Mouse (Mus musculus) limb, embryonic 15.5 days (tissue): ENCODE results near the gene Polr2c. TPM values are rescaled to one million over a fixed set of nuclear protein-coding genes. Genes with fewer than 3 reads are reported as not detected.

Source experiments
- ATAC-seq: fragments of 200-750 bp; cut with Nextera tagmentation; 2 replicates; pipeline ENCODE4 v1.8.0; 2017; ENCODE audit warnings: low read depth, moderate TSS enrichment; ENCODE audit not compliant: insufficient number of reproducible peaks, low FRiP score, low TSS enrichment
- H3K27ac ChIP-seq: fragments of 300-500 bp; sonication (generic); 2 replicates; pipeline ENCODE4 v1.5.1; 2015; ENCODE audit warnings: moderate library complexity, mild to moderate bottlenecking, inconsistent platforms
- H3K27me3 ChIP-seq: fragments of 300-500 bp; sonication (generic); 2 replicates; pipeline ENCODE4 v1.6.1; 2015; ENCODE audit warnings: inconsistent platforms
- H3K36me3 ChIP-seq: fragments of 300-500 bp; sonication (generic); 2 replicates; pipeline ENCODE4 v1.6.1; 2015; ENCODE audit warnings: inconsistent platforms
- H3K4me1 ChIP-seq: fragments of 300-500 bp; sonication (generic); 2 replicates; pipeline ENCODE4 v1.6.1; 2015; ENCODE audit warnings: inconsistent platforms
- H3K4me2 ChIP-seq: fragments of 300-500 bp; sonication (generic); 2 replicates; pipeline ENCODE4 v1.6.1; 2015; ENCODE audit warnings: mild to moderate bottlenecking, inconsistent platforms
- H3K4me3 ChIP-seq: fragments of 300-500 bp; sonication (generic); 2 replicates; pipeline ENCODE4 v1.5.1; 2015; ENCODE audit warnings: mild to moderate bottlenecking, inconsistent platforms
- H3K9ac ChIP-seq: fragments of 300-500 bp; sonication (generic); 2 replicates; pipeline ENCODE4 v1.6.1; 2015; ENCODE audit warnings: inconsistent platforms
- H3K9me3 ChIP-seq: fragments of 300-500 bp; sonication (generic); 2 replicates; pipeline ENCODE4 v1.6.1; 2016; ENCODE audit warnings: inconsistent platforms
- WGBS: fragments of 180-500 bp; shearing (Covaris S2); methylation state at CpG from one replicate; pipeline ENCODE4 v1.1.7; 2015; 5-methylcytosine and 5-hydroxymethylcytosine counted together
- polyA plus RNA-seq: library from polyadenylated mRNA; unstranded; fragments of >200 nt; fragmentation: Nextera tagmentation; extraction: Ambion mirVana; gene quantifications from 2 replicates; pipeline ENCODE4 v1.2.1, GENCODE M21; 2015

Polr2c gene
- 121 and 122 TPM in 2 replicates for polyA plus RNA-seq

DNA sequence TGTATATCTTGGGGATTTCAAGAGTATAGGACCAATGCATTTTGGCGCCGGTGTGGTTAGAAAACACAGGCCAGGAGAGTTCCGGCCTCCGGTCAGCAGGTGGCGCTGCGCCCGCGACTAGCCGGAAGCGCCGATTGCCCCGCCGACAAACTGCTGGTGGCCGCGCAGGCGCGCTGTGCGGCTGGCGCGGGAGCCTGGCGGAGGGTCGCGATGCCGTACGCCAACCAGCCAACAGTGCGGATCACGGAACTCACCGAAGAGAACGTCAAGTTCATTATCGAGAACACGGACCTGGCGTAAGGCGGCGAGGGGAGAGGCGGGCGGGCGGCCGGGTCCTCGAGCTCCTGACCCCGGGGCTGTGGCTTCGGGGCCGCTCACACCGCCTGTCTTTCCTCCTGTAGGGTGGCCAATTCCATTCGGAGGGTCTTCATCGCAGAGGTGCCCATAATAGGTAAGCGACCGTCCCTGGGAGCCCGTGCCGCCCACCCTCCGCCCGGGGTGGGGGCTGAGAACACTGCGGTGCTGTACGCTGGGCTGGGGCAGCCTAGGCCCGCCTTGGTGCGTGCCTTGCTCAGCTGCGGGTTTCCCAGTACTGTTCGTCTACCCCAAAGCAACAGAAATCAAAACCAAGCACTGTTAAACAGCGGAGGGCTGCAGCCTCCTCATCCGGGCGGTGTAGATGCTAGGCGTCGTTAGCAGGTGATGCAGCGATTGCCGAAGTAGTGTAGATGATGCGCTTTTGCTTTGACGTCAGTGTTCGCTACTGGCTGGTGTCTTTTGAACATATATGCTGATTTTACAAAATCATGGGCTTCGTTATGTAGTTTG, at the start of gene Polr2c:
Gene Polr2c, plus strand, starts transcription at position 105 of the 828 bp plus-strand sequence.
- peak within 1 kb of the TSS; percentile 80 for H3K27ac ChIP-seq
- peak within 1 kb of the TSS; percentile 90 for H3K9ac ChIP-seq
- peaks cover 62% of the 10 kb centered on the region for H3K36me3 ChIP-seq
- WGBS, result 1% methylated on average over 68 of the region's 68 CpGs
- H3K9me3 ChIP-seq, result no peaks in the 10 kb centered on the region
- no peaks in the 10 kb centered on the region for H3K27me3 ChIP-seq
- H3K4me2 ChIP-seq, result peak within 1 kb of the TSS; percentile 59
- H3K4me1 ChIP-seq, result peaks cover 13% of the 10 kb centered on the region
- H3K4me3 ChIP-seq, result peak within 1 kb of the TSS; percentile 90
- ATAC-seq, result peak; percentile 65; the same call in 1 of the 2 replicates

DNA sequence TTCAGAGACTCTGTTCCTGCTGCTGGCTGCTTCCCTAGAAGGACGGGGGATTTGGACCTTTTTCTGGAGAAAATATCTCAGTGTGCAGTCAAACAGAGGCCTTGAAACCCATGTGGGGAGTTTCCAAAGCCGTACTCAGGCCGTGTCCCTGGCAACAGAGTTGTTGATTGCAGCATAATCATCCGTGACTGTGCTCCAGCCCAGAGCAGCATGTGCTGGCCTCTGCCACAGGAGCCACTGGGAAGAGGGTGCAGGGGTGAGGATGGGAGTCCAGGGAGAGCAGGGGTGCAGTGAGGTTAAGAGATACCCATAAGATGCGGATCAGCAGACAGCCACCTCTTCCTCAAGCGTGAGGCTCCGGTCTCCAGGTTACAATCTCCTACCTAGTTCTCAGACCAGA, 49.7 kb upstream of the Polr2c start:
- Histone ChIP-seq H3K4me2 (no peak overlapping the region), H3K4me3 (no peak overlapping the region), H3K36me3 (no peaks in the 10 kb centered on the region), H3K27me3 (no peaks in the 10 kb centered on the region), H3K9me3 (no peaks in the 10 kb centered on the region), H3K9ac (no peak overlapping the region), H3K27ac (no peak overlapping the region), H3K4me1 (peaks cover 2% of the 10 kb centered on the region; the same call in 1 of the 2 replicates)
- WGBS, result 59% methylated on average over 7 of the region's 7 CpGs
- ATAC-seq, result no peak

DNA sequence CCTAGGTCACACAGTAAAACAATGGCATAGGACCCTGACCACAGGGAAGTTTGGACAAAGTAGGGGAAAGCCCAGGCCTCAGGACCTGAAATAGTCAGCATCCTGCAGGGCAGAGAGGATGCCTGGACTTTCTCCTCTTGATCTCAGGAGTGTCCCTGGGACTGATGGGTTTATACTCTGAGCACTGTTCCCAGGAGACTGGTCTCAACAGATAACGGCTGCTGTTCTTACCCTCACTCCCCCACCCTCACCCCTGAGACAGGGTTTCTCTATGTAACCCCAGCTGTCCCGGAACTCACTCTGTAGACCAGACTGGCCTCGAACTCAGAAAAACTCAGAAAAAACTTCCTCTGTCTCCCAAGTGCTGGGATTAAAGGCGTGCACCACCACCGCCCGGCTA, 48.9 kb upstream of the Polr2c start:
- ATAC-seq, result no peak
- peaks cover 4% of the 10 kb centered on the region; the same call in 1 of the 2 replicates for H3K4me1 ChIP-seq

DNA sequence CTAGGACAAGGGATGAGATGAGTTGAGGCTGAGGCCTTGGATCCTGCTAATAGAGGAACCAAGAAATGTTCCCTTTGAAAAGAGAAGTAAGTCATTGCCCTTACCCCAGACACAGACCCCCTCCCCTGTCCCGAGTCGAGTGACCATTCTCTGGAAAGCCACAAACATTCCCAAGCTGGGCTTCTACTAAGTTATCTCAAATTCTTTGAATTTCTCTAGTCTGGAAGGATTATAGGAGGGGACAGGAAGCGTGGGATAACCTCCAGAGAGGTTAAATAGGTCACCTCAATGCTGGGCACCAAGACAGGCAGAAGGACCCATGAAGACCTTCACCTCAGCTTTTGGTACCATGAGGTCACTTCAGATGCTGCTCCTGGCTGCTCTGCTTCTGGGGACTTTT, 47.1 kb upstream of the Polr2c start, which contains the start of gene Ccl17:
Gene Ccl17, plus strand, starts transcription at position 301 of the 400 bp plus-strand sequence.
- H3K36me3 ChIP-seq, result no peaks in the 10 kb centered on the region
- no peaks in the 10 kb centered on the region for H3K9me3 ChIP-seq
- no peak within 1 kb of the TSS for H3K4me2 ChIP-seq
- peaks cover 4% of the 10 kb centered on the region; the same call in 1 of the 2 replicates for H3K4me1 ChIP-seq
- H3K27ac ChIP-seq, result no peak within 1 kb of the TSS
- H3K9ac ChIP-seq, result no peak within 1 kb of the TSS
- H3K27me3 ChIP-seq, result no peaks in the 10 kb centered on the region
- ATAC-seq, result no peak
- WGBS, result 60% methylated on average over 3 of the region's 3 CpGs
- no peak within 1 kb of the TSS for H3K4me3 ChIP-seq

More for the DNA sequence above, 48.9 kb upstream of the Polr2c start:
- Histone ChIP-seq H3K4me2 (no peak overlapping the region), H3K27me3 (no peaks in the 10 kb centered on the region), H3K4me3 (no peak overlapping the region), H3K36me3 (no peaks in the 10 kb centered on the region), H3K27ac (no peak overlapping the region), H3K9me3 (no peaks in the 10 kb centered on the region), H3K9ac (no peak overlapping the region)
- 82% methylated on average over 6 of the region's 6 CpGs for WGBS

DNA sequence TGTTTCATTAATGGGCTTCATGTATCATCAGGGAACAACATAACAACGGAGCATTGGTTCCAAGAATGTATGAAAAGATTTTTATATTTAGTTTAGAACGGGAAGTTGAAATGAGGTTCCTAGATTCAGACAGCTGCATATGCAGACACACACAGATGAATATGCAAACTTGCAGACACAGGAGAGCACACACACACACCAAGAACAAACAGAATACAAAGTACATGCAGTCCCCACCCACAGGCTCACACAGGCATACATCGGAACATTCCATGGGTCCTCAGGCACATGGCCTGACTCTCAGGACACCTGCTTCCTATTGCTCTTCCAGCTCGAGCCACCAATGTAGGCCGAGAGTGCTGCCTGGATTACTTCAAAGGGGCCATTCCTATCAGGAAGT, 46.4 kb upstream of the Polr2c start:
- H3K4me1 ChIP-seq, result peaks cover 4% of the 10 kb centered on the region; the same call in 1 of the 2 replicates
- no peak overlapping the region for H3K27ac ChIP-seq
- no peaks in the 10 kb centered on the region for H3K36me3 ChIP-seq
- no peak overlapping the region for H3K4me3 ChIP-seq
- H3K27me3 ChIP-seq, result no peaks in the 10 kb centered on the region
- 72% methylated on average over 5 of the region's 5 CpGs for WGBS
- H3K9ac ChIP-seq, result no peak overlapping the region
- H3K9me3 ChIP-seq, result no peaks in the 10 kb centered on the region
- no peak overlapping the region for H3K4me2 ChIP-seq
- no peak for ATAC-seq

DNA sequence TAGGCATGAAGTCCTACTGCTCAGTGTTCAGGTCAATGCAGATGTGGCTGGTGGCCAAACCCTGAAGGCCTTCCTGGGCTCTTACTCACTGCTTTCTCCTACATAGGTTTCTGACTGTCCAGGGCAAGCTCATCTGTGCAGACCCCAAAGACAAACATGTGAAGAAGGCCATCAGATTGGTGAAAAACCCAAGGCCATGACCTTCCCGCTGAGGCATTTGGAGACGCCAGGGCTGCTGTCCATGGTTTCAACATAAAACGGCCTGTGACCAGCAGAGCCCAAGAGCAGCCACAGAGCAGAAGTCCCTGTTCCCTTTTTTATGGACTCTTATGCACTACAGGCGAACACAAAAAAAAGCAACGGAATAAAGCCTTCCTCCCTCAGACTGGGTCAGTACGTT, 45.6 kb upstream of the Polr2c start:
- no peaks in the 10 kb centered on the region for H3K27me3 ChIP-seq
- H3K27ac ChIP-seq, result no peak overlapping the region
- H3K36me3 ChIP-seq, result no peaks in the 10 kb centered on the region
- no peaks in the 10 kb centered on the region for H3K9me3 ChIP-seq
- H3K9ac ChIP-seq, result no peak overlapping the region
- ATAC-seq, result no peak
- H3K4me3 ChIP-seq, result no peak overlapping the region
- H3K4me2 ChIP-seq, result no peak overlapping the region
- WGBS, result 66% methylated on average over 6 of the region's 6 CpGs
- peaks cover 4% of the 10 kb centered on the region; the same call in 1 of the 2 replicates for H3K4me1 ChIP-seq

DNA sequence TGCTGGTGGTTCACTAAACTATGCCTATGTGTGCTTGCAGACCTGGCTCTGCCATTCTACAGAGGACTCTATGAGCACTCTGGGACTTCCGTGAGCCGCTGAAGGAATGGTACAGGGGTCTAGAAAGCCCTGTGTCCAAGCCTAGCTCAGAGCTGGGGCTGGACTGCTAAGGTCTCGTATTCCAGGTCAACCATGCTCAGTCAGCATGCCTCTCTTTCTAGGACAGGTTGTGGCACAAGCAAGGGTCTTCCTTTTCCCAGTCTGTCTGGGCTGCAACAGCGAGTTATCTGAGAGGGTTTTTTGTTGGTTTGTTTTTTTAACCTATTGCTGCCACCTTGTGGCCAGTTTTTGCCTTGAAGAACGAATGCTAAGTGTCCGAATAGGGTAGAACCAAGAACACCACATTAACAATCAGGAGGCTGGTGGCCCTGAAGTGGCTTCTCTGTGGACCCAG, 44.6 kb upstream of the Polr2c start:
- Histone ChIP-seq H3K4me1 (peaks cover 4% of the 10 kb centered on the region; the same call in 1 of the 2 replicates), H3K9ac (no peak overlapping the region), H3K27ac (no peak overlapping the region), H3K4me3 (no peak overlapping the region; the same call in 1 of the 2 replicates), H3K36me3 (no peaks in the 10 kb centered on the region), H3K27me3 (no peaks in the 10 kb centered on the region), H3K4me2 (peak overlapping the region; percentile 27), H3K9me3 (no peaks in the 10 kb centered on the region)
- WGBS, result 31% methylated on average over 6 of the region's 6 CpGs
- ATAC-seq, result no peak

DNA sequence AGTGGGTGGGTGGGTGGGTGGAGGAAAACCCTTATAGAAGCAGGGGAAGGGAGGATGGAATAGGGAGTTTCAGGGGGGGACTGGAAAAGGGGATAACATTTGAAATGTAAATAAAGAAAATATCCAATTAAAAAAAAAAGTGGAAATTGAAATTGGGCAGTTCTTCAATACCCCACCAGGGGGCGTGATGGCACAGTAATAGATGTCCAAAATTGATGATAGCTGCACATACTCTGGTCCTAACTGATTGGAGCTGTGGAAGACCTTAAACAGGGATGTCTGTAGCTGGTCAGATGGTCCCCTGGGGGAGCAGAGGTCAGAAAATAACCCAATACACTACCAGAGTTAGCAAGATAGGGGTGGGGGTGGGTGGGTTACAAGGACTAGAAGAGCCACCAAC, 42.7 kb upstream of the Polr2c start:
- Histone ChIP-seq H3K27ac (no peak overlapping the region), H3K4me1 (peaks cover 4% of the 10 kb centered on the region; the same call in 1 of the 2 replicates), H3K27me3 (no peaks in the 10 kb centered on the region), H3K4me2 (no peak overlapping the region), H3K36me3 (no peaks in the 10 kb centered on the region), H3K9ac (no peak overlapping the region), H3K9me3 (no peaks in the 10 kb centered on the region), H3K4me3 (no peak overlapping the region)
- WGBS, result 0% methylated on average over 1 of the region's 1 CpGs
- no peak for ATAC-seq

DNA sequence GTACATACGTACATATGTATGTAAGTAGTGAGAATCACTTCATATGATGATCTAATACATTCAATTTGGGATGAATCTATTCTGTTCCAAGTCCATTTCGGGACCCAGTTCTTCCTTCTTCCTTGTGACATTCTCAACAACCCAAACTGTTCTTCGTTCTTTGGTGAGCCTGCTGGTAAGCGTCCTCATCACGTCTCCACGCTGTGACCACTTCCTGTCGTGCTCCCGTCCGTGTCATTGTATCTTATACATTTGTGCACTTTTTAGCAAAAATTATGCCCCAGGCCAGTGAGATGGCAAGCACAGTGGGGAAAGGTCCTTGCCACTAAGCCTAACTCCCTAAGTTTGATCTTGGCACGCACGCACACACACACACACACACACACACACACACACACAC, 39.3 kb upstream of the Polr2c start:
- Histone ChIP-seq H3K27ac (no peak overlapping the region), H3K4me2 (no peak overlapping the region), H3K36me3 (peaks cover 21% of the 10 kb centered on the region), H3K9me3 (no peaks in the 10 kb centered on the region), H3K4me1 (no peaks in the 10 kb centered on the region), H3K9ac (no peak overlapping the region), H3K4me3 (no peak overlapping the region), H3K27me3 (no peaks in the 10 kb centered on the region)
- no peak for ATAC-seq
- 85% methylated on average over 11 of the region's 11 CpGs for whole genome bisulfite sequencing

DNA sequence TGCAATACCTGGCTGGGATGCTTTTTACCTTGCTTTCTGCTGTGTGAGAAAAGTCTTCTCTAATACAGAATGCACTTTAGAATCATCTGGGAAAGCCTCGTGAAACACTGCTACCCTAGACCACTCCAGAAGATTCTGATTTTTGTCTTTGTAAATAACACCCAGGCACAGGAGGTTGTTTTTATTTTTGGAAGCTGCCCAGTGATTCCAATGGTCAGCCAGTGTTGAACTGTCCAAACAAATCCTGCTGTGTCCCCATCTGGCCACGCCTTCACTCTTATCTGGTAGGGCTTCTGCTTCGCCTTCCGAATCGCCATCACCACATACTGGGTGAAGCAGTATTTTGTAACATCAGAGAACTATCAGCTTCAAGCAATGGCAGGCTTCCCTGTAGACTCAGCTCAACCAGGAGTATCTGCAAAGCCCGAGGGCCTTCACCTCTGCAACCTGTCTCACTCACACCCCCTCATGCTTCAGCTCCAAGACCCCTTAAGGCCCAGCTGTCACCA, 37.5 kb upstream of the Polr2c start:
- Histone ChIP-seq H3K9me3 (no peaks in the 10 kb centered on the region), H3K36me3 (peaks cover 37% of the 10 kb centered on the region), H3K9ac (no peak overlapping the region), H3K4me1 (no peaks in the 10 kb centered on the region), H3K4me2 (no peak overlapping the region), H3K27me3 (no peaks in the 10 kb centered on the region), H3K4me3 (no peak overlapping the region), H3K27ac (no peak overlapping the region)
- ATAC-seq, result no peak
- WGBS, result 85% methylated on average over 6 of the region's 6 CpGs

DNA sequence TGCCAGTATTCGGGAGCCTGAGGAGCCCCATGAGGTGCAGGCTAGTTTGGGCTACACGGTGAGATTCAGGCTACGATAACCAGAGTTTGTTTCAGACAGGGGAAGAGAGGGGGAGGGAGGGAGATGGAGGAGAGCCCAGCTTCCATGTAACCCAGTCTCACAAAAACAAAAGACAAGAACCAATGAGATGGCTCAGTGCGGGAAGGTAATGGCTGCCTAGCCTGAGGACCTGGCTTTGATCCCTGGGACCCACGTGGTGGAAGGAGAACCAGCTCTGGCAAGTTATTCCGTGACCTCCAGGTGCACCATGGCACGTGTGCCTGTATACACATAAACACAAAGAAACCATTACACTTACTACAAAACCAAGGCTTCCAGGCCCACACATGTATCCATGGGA, 36.7 kb upstream of the Polr2c start:
- no peak for ATAC-seq
- H3K27me3 ChIP-seq, result no peaks in the 10 kb centered on the region
- no peak overlapping the region for H3K4me2 ChIP-seq
- H3K9me3 ChIP-seq, result no peaks in the 10 kb centered on the region
- WGBS, result 65% methylated on average over 7 of the region's 7 CpGs
- no peak overlapping the region for H3K9ac ChIP-seq
- H3K27ac ChIP-seq, result no peak overlapping the region
- H3K36me3 ChIP-seq, result peaks cover 41% of the 10 kb centered on the region
- no peaks in the 10 kb centered on the region for H3K4me1 ChIP-seq
- H3K4me3 ChIP-seq, result no peak overlapping the region

DNA sequence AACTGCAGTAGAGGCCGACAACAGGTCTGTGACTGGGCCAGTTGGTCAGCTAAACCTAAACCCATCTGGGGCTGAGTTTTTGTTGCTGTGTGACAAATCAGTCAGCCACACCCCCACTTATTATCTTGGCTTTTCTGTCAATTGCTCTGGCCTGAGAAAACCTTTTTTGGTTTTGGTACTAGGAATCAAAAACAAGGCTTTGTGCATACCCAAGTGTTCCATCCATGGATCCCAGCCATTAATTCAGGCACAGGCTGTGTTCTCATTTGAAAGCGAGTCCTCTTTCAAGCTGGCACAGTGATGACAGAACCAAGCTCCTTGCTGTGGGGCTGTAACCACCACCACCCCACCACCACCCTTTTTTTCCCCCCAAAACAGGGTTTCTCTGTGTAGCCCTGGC, 35.9 kb upstream of the Polr2c start:
- no peak overlapping the region for H3K4me3 ChIP-seq
- no peak overlapping the region for H3K27ac ChIP-seq
- no peaks in the 10 kb centered on the region for H3K9me3 ChIP-seq
- peaks cover 45% of the 10 kb centered on the region for H3K36me3 ChIP-seq
- H3K9ac ChIP-seq, result no peak overlapping the region
- H3K4me1 ChIP-seq, result no peaks in the 10 kb centered on the region
- no peak overlapping the region for H3K4me2 ChIP-seq
- no peak for ATAC-seq
- 96% methylated on average over 2 of the region's 2 CpGs for WGBS
- H3K27me3 ChIP-seq, result no peaks in the 10 kb centered on the region
